Mouse (Mus musculus) forebrain, embryonic 16.5 days (tissue): ENCODE measurements around the gene Incenp. TPM values are rescaled to one million over a fixed set of nuclear protein-coding genes. Genes with fewer than 3 reads are reported as not detected.

ENCODE experiments used
- ATAC-seq: fragments of 200-750 bp; cut with Nextera tagmentation; 2 replicates; pipeline ENCODE4 v1.8.0; 2017; ENCODE audit warnings: mild to moderate bottlenecking, moderate library complexity
- H3K27ac ChIP-seq: fragments of 300-500 bp; sonication (generic); 2 replicates; pipeline ENCODE4 v1.5.1; 2014; ENCODE audit warnings: low read length, control low read depth
- H3K27me3 ChIP-seq: fragments of 300-500 bp; sonication (generic); replicated peaks from 2 replicates; pipeline ENCODE4 v1.6.1; 2014; ENCODE audit warnings: low read length; ENCODE audit not compliant: control insufficient read depth, insufficient read depth
- H3K36me3 ChIP-seq: fragments of 300-500 bp; sonication (generic); 2 replicates; pipeline ENCODE4 v1.6.1; 2014; ENCODE audit not compliant: control insufficient read depth, insufficient read depth
- H3K4me1 ChIP-seq: fragments of 300-500 bp; sonication (generic); replicated peaks from 2 replicates; pipeline ENCODE4 v1.6.1; 2014; ENCODE audit warnings: low read length; ENCODE audit not compliant: control insufficient read depth, insufficient read depth
- H3K4me2 ChIP-seq: fragments of 300-500 bp; sonication (generic); 2 replicates; pipeline ENCODE4 v1.6.1; 2014; ENCODE audit warnings: mild to moderate bottlenecking, low read length, control low read depth
- H3K4me3 ChIP-seq: fragments of 300-500 bp; sonication (generic); replicated peaks from 2 replicates; pipeline ENCODE4 v1.5.1; 2014; ENCODE audit warnings: mild to moderate bottlenecking, low read length, control low read depth
- H3K9ac ChIP-seq: fragments of 300-500 bp; sonication (generic); replicated peaks from 2 replicates; pipeline ENCODE4 v1.6.1; 2014; ENCODE audit warnings: low read depth, low read length, control low read depth
- H3K9me3 ChIP-seq: fragments of 300-500 bp; sonication (generic); 2 replicates; pipeline ENCODE4 v1.6.1; 2016; ENCODE audit warnings: low read length; ENCODE audit not compliant: control insufficient read depth
- WGBS: fragments of 180-500 bp; shearing (Covaris S2); extraction: QIAGEN DNeasy Blood & Tissue Kit; methylation state at CpG from one replicate; pipeline ENCODE4 v1.1.7; 2014; 5-methylcytosine and 5-hydroxymethylcytosine counted together
- polyA plus RNA-seq: library from polyadenylated mRNA; unstranded; fragments of >200 nt; fragmentation: Nextera tagmentation; extraction: Ambion mirVana; gene quantifications from 2 replicates; pipeline ENCODE4 v1.2.1, GENCODE M21; 2015

Incenp gene
- polyA plus RNA-seq, 1 experiment from 2014 or later, result 43.0 TPM

DNA sequence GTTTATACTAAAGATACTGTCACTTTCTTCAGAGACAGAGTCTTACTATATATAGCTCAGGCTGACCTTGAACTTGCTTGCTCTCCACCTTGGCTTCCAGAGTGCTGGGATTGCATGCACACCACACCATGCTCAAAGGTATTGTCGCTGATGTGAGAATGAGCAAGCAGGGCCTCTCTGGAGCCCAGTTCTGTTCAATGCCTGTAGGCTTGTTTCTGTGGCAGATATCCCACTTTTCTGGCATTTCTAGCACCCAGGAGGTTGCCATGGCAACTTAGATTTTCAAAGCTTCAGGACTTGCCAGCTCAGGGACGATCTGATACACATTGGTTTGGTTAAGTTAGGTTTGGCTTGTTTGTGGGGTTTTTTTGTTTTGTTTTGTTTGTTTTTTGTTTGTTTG, 22.9 kb upstream of the Incenp start:
- peak overlapping the region; percentile 76 for H3K27ac ChIP-seq

DNA sequence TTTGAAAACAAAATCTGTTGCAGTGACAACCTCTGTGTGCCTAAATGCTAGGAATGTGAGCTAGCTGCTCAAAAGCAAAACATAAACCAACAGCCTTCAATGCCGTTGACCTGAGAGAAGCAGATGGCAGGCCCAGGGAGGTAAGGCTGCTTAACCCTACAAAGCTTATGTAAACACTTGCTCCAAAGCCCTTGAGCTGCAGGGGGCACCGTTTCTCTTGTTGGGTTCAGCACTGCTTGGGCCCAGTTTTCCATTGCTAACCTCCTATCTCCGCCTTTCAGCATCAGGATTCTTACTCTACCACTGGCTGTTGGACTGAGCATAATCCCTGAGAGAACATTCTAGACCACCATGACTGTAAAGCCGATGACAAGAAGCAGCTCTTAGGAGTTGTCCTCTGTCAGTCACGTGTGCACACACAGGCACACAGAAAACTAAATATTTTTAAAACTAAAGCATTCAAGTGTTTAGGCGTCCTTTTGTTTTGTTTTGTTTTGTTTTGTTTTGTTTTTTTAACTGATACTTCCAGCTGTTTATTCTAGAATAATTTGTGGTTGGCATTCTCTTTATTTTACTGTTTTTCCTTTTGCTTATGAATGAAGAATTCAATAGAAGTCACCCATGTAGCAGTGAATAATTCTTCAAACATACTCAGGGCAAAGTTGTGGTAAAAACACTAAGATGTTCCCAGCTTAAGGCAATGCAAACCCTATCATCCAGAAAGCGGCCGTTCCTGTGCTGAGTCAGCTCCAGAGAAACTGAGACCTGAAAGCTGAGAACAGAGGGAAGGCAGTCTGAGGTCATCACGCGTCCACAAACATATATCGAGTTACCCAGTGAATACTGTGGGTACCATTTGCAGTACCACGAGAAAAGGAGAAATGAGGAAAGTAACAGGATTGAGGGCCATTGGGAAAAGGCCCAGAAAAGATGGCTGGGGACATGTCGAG, 21.8 kb upstream of the Incenp start:
- H3K9ac ChIP-seq, result no peak overlapping the region
- H3K4me3 ChIP-seq, result no peak overlapping the region
- 66% methylated on average over 13 of the region's 13 CpGs for WGBS
- ATAC-seq, result no peak
- no peak overlapping the region for H3K4me2 ChIP-seq
- peaks cover 19% of the 10 kb centered on the region for H3K4me1 ChIP-seq
- no peaks in the 10 kb centered on the region for H3K9me3 ChIP-seq
- H3K27ac ChIP-seq, result no peak overlapping the region; the same call in 1 of the 2 replicates
- H3K27me3 ChIP-seq, result no peaks in the 10 kb centered on the region
- H3K36me3 ChIP-seq, result no peaks in the 10 kb centered on the region

More for the DNA sequence above, 22.9 kb upstream of the Incenp start:
- Histone ChIP-seq H3K4me3 (no peak overlapping the region), H3K27me3 (no peaks in the 10 kb centered on the region), H3K36me3 (no peaks in the 10 kb centered on the region), H3K9me3 (no peaks in the 10 kb centered on the region), H3K4me2 (no peak overlapping the region), H3K4me1 (peaks cover 19% of the 10 kb centered on the region), H3K9ac (no peak overlapping the region)
- ATAC-seq, result peak; percentile 92
- 2% methylated on average over 2 of the region's 2 CpGs for WGBS

DNA sequence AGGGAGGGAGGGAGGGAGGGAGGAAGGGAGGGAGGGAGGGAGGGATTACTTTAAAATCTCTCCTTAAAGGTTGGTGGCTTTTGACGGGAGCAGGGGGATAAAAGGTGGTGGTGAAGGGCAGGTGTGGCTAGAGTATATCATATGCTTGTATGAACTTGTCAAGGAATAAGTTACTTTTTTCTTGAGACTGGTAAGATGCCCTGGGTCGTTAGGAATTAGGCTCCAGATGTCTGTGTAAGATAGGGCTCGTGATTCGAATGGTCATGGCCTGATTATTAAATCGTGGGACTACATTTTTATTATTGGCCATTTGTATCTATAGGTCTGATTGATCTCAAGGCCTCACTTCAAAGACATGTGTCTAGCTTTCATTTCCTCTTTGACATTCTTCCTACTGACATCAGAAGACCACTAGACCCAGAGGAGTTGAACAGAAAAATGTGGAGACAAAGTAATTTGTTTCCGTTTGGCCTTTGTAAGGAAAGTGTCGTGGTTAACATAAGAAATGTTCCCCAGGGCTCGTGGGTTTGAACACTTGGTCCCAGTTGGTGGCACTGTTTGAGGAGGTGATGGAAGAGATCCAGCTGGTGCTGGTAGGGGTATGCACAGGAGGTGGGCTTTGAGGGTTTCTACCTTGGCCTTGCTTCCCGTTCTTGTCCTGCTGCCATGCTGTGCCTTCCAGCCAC, 19.0 kb upstream of the Incenp start:
- H3K36me3 ChIP-seq, result no peaks in the 10 kb centered on the region
- peaks cover 18% of the 10 kb centered on the region for H3K4me1 ChIP-seq
- 64% methylated on average over 9 of the region's 9 CpGs for WGBS
- H3K9me3 ChIP-seq, result no peaks in the 10 kb centered on the region
- H3K9ac ChIP-seq, result no peak overlapping the region
- ATAC-seq, result no peak
- H3K4me2 ChIP-seq, result no peak overlapping the region
- H3K27ac ChIP-seq, result no peak overlapping the region
- no peak overlapping the region for H3K4me3 ChIP-seq
- H3K27me3 ChIP-seq, result no peaks in the 10 kb centered on the region

DNA sequence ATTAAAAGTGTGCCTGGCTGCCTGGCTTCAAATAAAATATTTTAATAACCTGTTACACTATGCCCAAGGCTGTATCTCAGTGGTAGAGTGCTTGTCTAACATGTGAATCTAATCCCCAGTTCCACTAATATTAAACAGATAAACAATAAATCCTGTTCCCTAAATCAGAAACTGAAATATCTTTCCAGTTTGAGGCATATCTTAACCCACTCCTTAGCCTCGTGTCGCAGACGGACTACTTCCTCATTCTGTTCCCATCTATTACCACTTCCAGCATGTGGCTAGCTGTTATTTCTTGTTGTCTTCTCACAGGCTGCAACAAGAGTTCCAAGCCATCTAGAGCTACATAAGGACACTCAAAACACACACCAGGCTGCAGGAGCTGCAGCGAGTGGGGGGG, 18.4 kb upstream of the Incenp start:
- Histone ChIP-seq H3K4me1 (peaks cover 14% of the 10 kb centered on the region), H3K9me3 (no peaks in the 10 kb centered on the region), H3K4me2 (no peak overlapping the region), H3K4me3 (no peak overlapping the region), H3K9ac (no peak overlapping the region), H3K27me3 (no peaks in the 10 kb centered on the region), H3K27ac (no peak overlapping the region), H3K36me3 (no peaks in the 10 kb centered on the region)
- WGBS, result 88% methylated on average over 3 of the region's 4 CpGs
- no peak for ATAC-seq

DNA sequence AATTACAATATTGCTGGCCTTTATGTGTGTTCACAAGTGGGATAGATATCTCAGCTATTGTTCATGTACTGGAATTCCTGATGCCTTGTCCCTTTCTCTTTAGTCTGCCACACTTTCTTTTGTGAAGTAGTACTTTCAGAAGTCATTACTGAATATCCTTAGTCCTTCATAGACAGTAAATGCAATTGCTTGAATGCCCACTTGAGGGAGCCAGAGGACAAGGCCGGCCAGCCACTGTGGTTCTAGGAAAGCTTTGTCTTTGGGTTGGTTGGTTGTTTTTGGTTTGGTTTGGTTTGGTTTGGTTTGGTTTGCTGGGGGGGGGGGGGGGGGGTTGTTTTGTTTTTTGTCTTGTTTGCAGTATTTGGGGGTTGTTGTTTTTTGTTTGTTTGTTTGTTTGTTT, 16.6 kb upstream of the Incenp start:
- WGBS, result 0% methylated on average over 1 of the region's 1 CpGs
- Histone ChIP-seq H3K27ac (no peak overlapping the region), H3K4me2 (no peak overlapping the region), H3K4me1 (no peaks in the 10 kb centered on the region; the same call in 1 of the 2 replicates), H3K36me3 (no peaks in the 10 kb centered on the region), H3K27me3 (no peaks in the 10 kb centered on the region), H3K4me3 (no peak overlapping the region), H3K9ac (no peak overlapping the region), H3K9me3 (no peaks in the 10 kb centered on the region)
- peak; percentile 55; the same call in 1 of the 2 replicates for ATAC-seq

DNA sequence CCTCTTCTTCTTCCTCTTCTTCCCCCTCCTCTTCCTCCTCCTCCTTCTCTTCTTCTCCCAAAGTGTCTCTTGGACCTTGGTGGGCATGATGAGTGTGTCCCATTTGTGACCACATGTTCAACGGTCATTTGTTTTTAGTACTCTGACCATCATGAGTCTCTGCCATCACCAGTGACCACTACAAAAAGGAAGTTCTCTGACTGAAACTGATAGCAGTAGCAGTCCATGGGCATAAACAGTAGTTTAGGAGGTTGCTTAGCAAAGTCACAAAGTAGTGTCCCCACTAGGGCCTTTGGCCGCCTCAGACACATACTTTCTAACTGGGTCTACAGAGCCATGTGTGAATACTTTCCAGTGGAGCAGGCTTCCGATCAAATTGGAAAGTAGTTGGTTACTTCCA, 15.0 kb upstream of the Incenp start:
- 91% methylated on average over 3 of the region's 3 CpGs for WGBS
- Histone ChIP-seq H3K4me3 (no peak overlapping the region), H3K4me2 (no peak overlapping the region), H3K9me3 (no peaks in the 10 kb centered on the region), H3K4me1 (no peaks in the 10 kb centered on the region; the same call in 1 of the 2 replicates), H3K9ac (no peak overlapping the region), H3K36me3 (no peaks in the 10 kb centered on the region), H3K27ac (no peak overlapping the region), H3K27me3 (no peaks in the 10 kb centered on the region)
- no peak for ATAC-seq

DNA sequence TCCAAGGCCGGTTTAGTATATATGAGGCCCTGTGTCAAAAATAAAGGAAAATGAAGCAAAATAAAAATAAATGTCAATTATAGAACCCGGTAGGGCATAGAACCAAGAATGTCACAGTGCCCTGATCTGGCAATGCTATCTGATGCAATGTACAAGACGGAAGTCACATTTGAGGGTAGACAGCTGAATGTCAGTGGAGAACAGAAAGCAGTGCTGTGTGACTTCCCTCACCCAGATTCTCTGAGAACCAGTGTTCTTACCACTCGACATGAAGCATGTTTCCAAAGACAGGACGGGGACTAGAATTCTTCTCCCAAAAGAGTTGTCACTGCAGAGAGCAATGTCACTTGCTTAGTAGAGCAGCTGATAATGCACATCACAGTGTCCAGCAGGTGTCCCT, 14.4 kb upstream of the Incenp start:
- Histone ChIP-seq H3K27ac (no peak overlapping the region), H3K4me2 (no peak overlapping the region), H3K4me1 (no peaks in the 10 kb centered on the region; the same call in 1 of the 2 replicates), H3K36me3 (no peaks in the 10 kb centered on the region), H3K4me3 (no peak overlapping the region), H3K27me3 (no peaks in the 10 kb centered on the region), H3K9ac (no peak overlapping the region), H3K9me3 (no peaks in the 10 kb centered on the region)
- no peak for ATAC-seq
- 88% methylated on average over 5 of the region's 5 CpGs for WGBS

DNA sequence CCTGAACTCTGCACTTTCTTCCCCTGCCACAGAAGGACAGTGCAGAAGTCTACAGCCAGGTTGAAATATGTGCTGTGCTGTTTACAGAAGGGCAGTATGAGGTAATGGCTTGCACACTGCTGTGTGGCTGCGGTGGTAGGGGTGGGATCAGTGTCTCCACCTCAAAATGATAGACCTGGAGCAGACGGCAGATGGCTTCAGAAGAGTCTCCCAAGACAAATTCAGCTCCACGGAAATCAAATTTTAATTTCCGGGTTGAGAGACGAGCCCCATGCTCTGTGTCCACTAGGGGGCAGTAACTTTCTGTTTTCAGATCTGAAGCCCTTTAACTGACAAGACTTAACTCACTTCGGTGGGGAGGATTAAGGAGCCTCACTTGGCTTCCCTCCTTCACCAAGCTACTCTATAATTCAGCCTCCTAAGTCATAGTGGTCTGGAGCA, 12.0 kb upstream of the Incenp start:
- ATAC-seq, result no peak; the same call in 1 of the 2 replicates
- no peaks in the 10 kb centered on the region; the same call in 1 of the 2 replicates for H3K4me1 ChIP-seq
- H3K4me2 ChIP-seq, result no peak overlapping the region
- H3K4me3 ChIP-seq, result no peak overlapping the region
- WGBS, result 11% methylated on average over 6 of the region's 6 CpGs
- no peaks in the 10 kb centered on the region for H3K36me3 ChIP-seq
- H3K9me3 ChIP-seq, result no peaks in the 10 kb centered on the region
- no peak overlapping the region for H3K9ac ChIP-seq
- H3K27me3 ChIP-seq, result no peaks in the 10 kb centered on the region
- no peak overlapping the region for H3K27ac ChIP-seq

DNA sequence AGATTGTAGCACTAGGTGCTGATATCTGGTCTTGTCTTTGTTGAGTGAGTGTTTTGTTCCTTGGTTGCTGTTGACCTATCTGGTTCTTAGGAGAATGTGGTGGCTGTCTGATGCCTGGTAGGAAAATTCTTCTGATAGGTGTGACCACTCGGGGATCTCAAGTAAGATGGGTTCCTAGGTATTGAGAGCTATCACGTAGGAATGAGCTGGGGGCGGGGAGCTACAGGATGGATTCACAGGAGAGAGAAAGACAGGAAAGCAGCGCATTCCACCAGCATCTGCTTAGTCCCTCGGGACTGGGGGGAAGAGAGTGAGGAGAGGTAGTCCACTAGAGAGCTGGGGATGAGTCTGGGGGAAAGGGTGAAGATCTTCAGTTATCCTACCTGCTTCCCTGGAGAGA, 10.0 kb upstream of the Incenp start:
- Histone ChIP-seq H3K9me3 (no peaks in the 10 kb centered on the region), H3K27ac (no peak overlapping the region), H3K4me1 (no peaks in the 10 kb centered on the region; the same call in 1 of the 2 replicates), H3K27me3 (no peaks in the 10 kb centered on the region), H3K9ac (no peak overlapping the region), H3K36me3 (no peaks in the 10 kb centered on the region), H3K4me3 (no peak overlapping the region), H3K4me2 (no peak overlapping the region)
- no peak for ATAC-seq
- whole genome bisulfite sequencing, result 82% methylated on average over 5 of the region's 5 CpGs
